Mouse (Mus musculus): Measurements from ENCODE around the gene Rbm38. TPM values are rescaled to one million over a fixed set of nuclear protein-coding genes. Genes with fewer than 3 reads are reported as not detected.

Gene Rbm38
- polyA plus RNA-seq, 1 experiment from 2014 or later: 108 TPM

DNA sequence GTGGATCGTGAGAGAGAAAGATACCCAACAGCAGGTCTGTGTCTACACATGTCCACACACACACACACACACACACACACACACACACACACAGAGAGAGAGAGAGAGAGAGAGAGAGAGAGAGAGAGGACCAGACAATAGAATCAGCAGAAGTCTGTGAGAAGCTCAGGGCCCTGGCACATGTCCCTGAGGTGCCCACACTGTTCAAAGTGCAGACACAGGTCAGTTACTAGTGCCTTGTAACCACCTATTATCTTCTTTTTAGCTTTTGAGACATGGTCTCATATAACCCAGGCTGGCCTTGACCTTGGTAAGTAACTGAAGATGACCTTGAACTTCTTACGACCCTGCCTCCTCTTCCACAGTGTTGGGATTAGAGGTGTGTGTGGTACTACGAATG is 28.9 kb downstream of the Rbm38 start:
- Histone ChIP-seq H3K4me3 (no peak overlapping the region), H3K4me2 (no peak overlapping the region), H3K9ac (no peak overlapping the region), H3K27me3 (no peaks in the 10 kb centered on the region), H3K4me1 (replicated peaks) (peaks cover 66% of the 10 kb centered on the region), H3K36me3 (no peaks in the 10 kb centered on the region), H3K9me3 (replicated peaks) (no peaks in the 10 kb centered on the region), H3K27ac (peak overlapping the region; percentile 7; the same call in 1 of the 2 replicates)
- WGBS: 58% methylated on average over 3 of the region's 3 CpGs
- no peak for ATAC-seq (replicated peaks; ENCODE audit: insufficient number of reproducible peaks, insufficient read depth, low FRiP score, low read depth)

DNA sequence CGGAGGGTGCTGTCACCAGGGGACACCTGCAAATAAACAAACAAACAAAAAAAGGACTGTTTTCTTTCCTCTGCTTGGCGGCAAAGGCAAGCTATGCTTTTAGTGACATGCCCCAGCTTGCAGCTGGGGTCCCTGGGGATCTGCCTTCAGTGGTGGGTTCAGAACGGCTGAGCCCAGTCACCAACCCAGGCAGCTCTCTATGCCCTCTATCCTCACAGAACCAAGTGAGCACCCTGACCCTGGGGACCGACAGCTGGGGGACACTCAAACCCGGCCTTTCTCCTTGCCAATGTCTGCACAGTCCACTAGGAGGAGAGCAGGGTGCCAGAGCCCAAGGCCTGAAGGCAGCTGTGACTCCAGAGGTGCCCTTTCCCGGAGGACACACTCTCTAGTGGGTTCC is 29.5 kb downstream of the Rbm38 start:
- 43% methylated on average over 6 of the region's 6 CpGs for WGBS
- no peak for ATAC-seq (replicated peaks; ENCODE audit: insufficient number of reproducible peaks, insufficient read depth, low FRiP score, low read depth)
- H3K9ac ChIP-seq: no peak overlapping the region

DNA sequence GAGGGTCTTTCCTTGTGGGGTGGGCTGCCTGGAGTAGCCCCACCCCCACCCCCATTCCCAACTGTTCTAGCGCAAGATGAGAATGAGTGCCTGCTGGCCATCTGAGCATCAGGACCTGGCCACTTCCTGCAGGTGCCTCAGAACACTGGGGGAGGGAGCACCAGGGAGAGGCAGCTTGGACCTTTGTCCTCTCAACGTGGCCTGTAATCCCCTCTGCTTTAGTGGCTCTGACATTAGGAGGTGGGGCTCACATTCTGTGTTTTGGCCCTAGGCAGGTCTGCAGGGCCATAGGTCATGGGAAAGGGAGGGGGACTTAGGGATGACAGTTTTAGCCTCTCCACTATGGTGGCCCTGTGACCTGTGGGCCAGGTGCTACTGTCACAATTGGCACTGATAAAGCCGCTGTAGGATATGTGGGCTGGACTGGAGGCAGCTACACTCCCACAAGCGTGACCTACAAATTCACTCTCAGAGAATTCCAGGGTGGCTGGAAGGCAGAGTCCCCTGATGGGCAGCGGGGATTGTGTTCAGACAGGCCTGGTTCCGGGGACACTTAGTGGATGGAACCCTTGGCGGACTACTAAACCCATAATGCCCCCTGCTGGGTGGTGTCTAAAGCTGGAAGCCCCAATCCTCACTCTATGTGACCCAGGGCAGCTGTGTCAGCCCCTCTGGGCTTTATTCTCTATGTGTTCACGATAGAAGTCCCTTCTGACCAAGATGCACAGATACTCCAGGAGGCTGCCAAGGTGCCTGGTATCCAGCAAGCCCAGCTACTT is 30.5 kb downstream of the Rbm38 start:
- H3K27me3 ChIP-seq: no peaks in the 10 kb centered on the region

More for the DNA sequence above, 29.5 kb downstream of the Rbm38 start:
- Histone ChIP-seq H3K27ac (0 out of 2 replicates have a peak overlapping the region, but pooled peaks have one; percentile 8), H3K27me3 (no peaks in the 10 kb centered on the region), H3K4me3 (no peak overlapping the region), H3K4me1 (replicated peaks) (peaks cover 60% of the 10 kb centered on the region), H3K4me2 (no peak overlapping the region), H3K36me3 (no peaks in the 10 kb centered on the region), H3K9me3 (replicated peaks) (no peaks in the 10 kb centered on the region)

DNA sequence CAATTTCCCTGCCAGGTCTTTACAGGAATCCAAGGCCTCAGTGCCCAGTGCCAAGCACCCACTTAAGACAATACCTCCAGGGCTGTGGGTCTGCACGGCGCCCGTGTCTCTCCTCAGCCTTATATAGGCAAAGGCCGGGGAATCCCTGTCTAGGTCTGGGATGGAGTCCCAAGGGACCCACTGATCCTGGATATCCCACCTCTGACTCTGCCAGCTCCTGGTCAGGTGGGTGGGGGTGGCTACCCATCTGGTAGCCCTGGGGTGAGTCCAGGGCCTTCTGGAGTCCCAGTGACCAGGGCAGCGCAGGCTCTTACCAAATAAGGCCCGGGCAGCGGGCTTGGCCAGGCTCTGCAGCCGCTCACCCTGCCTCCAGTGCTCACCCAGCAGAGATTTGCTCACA is 32.6 kb downstream of the Rbm38 start:
- Histone ChIP-seq H3K4me2 (no peak overlapping the region), H3K9ac (no peak overlapping the region), H3K36me3 (no peaks in the 10 kb centered on the region), H3K4me3 (no peak overlapping the region), H3K27ac (peak overlapping the region; percentile 44; the same call in 1 of the 2 replicates), H3K27me3 (no peaks in the 10 kb centered on the region), H3K4me1 (replicated peaks) (peaks cover 57% of the 10 kb centered on the region), H3K9me3 (replicated peaks) (no peaks in the 10 kb centered on the region)
- no peak for ATAC-seq (replicated peaks; ENCODE audit: insufficient number of reproducible peaks, insufficient read depth, low FRiP score, low read depth)
- WGBS: 70% methylated on average over 8 of the region's 8 CpGs

More for the DNA sequence above, 30.5 kb downstream of the Rbm38 start:
- ATAC-seq (replicated peaks; ENCODE audit: insufficient number of reproducible peaks, insufficient read depth, low FRiP score, low read depth): no peak
- no peak overlapping the region for H3K4me3 ChIP-seq
- no peaks in the 10 kb centered on the region for H3K9me3 ChIP-seq (replicated peaks)
- peaks cover 58% of the 10 kb centered on the region for H3K4me1 ChIP-seq (replicated peaks)
- no peak overlapping the region for H3K4me2 ChIP-seq
- no peak overlapping the region for H3K9ac ChIP-seq
- H3K27ac ChIP-seq: no peak overlapping the region
- 47% methylated on average over 8 of the region's 8 CpGs for WGBS
- no peaks in the 10 kb centered on the region for H3K36me3 ChIP-seq

DNA sequence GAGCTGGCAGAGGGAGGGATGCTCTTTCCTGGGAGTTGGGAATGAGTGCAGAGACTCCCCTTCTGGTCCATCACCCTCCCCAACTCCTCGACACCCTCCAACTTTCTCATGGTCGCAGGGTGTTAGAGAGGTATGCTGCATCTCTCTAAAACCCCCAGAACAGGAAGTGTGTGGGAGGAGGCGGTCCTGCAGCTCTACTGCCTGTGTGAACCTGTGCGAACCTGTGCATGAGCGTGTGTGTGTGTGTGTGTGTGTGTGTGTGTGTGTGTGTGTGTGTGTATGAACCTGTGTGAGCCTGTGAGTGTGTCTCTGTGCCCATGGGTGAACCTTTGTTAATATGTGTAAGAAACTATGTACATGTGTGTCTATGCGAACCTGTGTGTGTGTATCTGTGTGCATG is 33.5 kb downstream of the Rbm38 start:
- Histone ChIP-seq H3K4me1 (replicated peaks) (peaks cover 62% of the 10 kb centered on the region), H3K9me3 (replicated peaks) (no peaks in the 10 kb centered on the region), H3K27me3 (no peaks in the 10 kb centered on the region), H3K9ac (no peak overlapping the region), H3K27ac (no peak overlapping the region), H3K4me3 (no peak overlapping the region), H3K4me2 (no peak overlapping the region), H3K36me3 (no peaks in the 10 kb centered on the region)
- no peak for ATAC-seq (replicated peaks; ENCODE audit: insufficient number of reproducible peaks, insufficient read depth, low FRiP score, low read depth)
- 65% methylated on average over 6 of the region's 6 CpGs for WGBS

DNA sequence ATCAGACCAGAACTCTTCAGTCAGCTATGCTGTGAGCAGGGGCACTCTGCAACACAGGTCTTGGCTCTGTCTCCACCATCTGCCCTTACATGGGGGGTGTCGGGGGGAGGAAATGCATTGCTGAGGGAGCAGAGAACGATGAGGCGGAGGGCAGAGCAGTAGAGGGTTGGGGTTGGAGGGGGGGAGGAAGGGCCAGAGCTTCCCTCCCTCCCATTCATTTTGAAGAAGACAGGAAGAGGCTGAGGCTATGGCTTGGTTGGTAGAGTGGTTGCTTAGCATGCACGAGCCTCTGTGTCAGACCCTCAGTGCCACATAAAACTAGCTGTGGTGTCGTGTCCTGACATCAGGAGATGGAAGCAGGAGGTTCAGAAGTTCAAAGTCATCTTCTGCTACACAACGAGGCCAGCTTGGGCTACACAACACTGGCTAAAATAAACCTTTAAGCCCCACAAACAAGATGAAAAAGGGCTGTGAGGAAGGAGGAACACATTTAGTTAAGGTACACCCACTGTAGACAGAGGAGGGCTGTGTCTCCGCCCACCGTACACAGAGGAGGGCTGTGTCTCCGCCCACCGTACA is 36.1 kb downstream of the Rbm38 start:
- Histone ChIP-seq H3K4me3 (no peak overlapping the region), H3K9me3 (replicated peaks) (no peaks in the 10 kb centered on the region), H3K27ac (no peak overlapping the region), H3K27me3 (no peaks in the 10 kb centered on the region), H3K9ac (no peak overlapping the region), H3K4me1 (replicated peaks) (peaks cover 65% of the 10 kb centered on the region), H3K36me3 (no peaks in the 10 kb centered on the region), H3K4me2 (no peak overlapping the region)
- ATAC-seq (replicated peaks; ENCODE audit: insufficient number of reproducible peaks, insufficient read depth, low FRiP score, low read depth): no peak
- WGBS: 63% methylated on average over 10 of the region's 10 CpGs

DNA sequence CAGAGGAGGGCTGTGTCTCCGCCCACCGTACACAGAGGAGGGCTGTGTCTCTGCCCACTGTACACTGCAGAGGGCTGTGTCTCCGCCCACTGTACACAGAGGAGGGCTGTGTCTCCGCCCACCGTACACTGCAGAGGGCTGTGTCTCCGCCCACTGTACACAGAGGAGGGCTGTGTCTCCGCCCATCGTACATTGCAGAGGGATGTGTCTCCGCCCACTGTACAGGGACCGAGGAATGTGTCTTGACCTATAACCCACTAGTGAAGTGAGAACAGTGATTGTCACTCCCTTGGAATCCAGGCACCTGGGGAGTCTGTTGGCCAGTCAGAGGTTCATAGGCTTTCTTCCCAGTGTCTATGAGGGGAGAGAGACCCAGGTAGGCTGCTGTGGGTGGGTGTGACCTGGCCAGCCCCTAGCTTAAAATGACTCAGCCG is 36.6 kb downstream of the Rbm38 start:
- Histone ChIP-seq H3K4me1 (replicated peaks) (peaks cover 69% of the 10 kb centered on the region), H3K27me3 (no peaks in the 10 kb centered on the region), H3K27ac (peak overlapping the region; percentile 89), H3K9me3 (replicated peaks) (no peaks in the 10 kb centered on the region), H3K4me3 (no peak overlapping the region), H3K4me2 (no peak overlapping the region), H3K9ac (no peak overlapping the region), H3K36me3 (no peaks in the 10 kb centered on the region)
- 65% methylated on average over 11 of the region's 11 CpGs for WGBS
- no peak; the same call in 1 of the 2 replicates for ATAC-seq (replicated peaks; ENCODE audit: insufficient number of reproducible peaks, insufficient read depth, low FRiP score, low read depth)

DNA sequence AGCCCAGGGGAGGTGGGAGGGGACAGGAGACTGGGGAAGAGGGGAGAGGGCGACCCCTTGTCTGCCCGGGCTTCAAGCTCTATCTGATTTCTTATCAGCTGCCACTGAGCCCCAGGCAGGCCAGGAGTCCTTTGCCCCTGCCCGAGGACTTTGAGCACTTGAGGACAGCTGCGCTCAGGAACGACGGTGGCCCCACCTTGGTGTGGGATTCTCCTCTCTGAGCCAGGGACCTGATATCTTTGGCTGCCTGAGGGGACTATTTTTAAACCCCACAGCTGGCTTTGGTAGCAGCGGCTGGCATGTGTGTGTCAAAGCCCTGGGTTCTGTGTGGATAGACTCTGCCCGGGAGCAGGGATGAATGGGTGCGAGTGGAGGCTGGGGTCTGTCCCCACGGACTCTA is 37.3 kb downstream of the Rbm38 start:
- Histone ChIP-seq H3K27me3 (no peaks in the 10 kb centered on the region), H3K4me2 (peak overlapping the region; percentile 32), H3K9ac (peak overlapping the region; percentile 38; the same call in 1 of the 2 replicates), H3K4me3 (no peak overlapping the region), H3K36me3 (no peaks in the 10 kb centered on the region), H3K9me3 (replicated peaks) (no peaks in the 10 kb centered on the region), H3K27ac (peak overlapping the region; percentile 89), H3K4me1 (replicated peaks) (peaks cover 71% of the 10 kb centered on the region)
- WGBS: 17% methylated on average over 10 of the region's 10 CpGs
- peak; percentile 51; the same call in 1 of the 2 replicates for ATAC-seq (replicated peaks; ENCODE audit: insufficient number of reproducible peaks, insufficient read depth, low FRiP score, low read depth)

DNA sequence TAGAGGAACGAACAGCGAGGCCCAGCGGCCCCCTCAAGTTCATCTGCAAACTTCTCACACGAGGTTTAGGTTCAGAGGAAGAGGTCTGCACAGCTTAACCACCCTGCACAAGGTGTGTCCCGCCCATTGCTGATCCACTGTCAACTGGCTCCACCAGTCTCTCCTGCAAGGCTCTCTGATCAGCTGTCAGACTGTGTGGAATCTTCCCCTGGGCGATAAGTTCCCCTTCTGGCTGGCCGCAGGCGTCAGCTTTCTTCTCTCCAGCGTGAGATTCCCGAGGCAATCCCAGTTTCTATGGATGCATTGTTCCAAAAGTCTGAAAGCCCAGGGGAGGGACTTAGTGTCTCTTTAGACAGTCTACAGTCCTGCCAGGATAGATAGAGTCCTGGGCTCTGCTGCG is 38.0 kb downstream of the Rbm38 start:
- H3K4me1 ChIP-seq (replicated peaks): peaks cover 66% of the 10 kb centered on the region
- 38% methylated on average over 11 of the region's 11 CpGs for WGBS

DNA sequence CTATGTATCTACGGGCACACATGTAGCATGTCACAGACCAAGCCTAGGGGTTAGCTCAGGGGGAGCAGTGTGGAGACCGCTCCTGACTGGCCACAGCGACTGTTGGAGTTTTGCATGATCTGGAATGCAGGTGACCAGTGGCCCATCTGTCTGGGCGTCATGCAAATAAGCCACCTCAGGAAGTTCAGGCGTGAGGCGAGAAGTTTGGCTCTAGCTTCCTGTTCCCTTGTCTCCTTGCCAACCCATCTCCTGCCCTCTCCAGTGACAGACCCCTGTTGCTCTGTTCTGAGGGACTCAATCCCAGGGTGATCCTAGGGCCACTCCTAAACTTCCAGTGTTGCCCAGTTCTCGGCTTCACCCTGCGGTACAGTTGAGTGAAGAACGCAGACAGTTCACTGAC is 40.2 kb downstream of the Rbm38 start:
- no peak overlapping the region for H3K9ac ChIP-seq
- no peaks in the 10 kb centered on the region for H3K27me3 ChIP-seq
- WGBS: 44% methylated on average over 9 of the region's 9 CpGs
- ATAC-seq (replicated peaks; ENCODE audit: insufficient number of reproducible peaks, insufficient read depth, low FRiP score, low read depth): 0 out of 2 replicates have a peak, but pooled peaks have one; percentile 0
- peak overlapping the region; percentile 71 for H3K27ac ChIP-seq
- H3K4me2 ChIP-seq: no peak overlapping the region
- peaks cover 64% of the 10 kb centered on the region for H3K4me1 ChIP-seq (replicated peaks)
- H3K9me3 ChIP-seq (replicated peaks): no peaks in the 10 kb centered on the region
- H3K36me3 ChIP-seq: no peaks in the 10 kb centered on the region
- no peak overlapping the region for H3K4me3 ChIP-seq

More for the DNA sequence above, 38.0 kb downstream of the Rbm38 start:
- Histone ChIP-seq H3K9ac (0 out of 2 replicates have a peak overlapping the region, but pooled peaks have one; percentile 1), H3K4me3 (no peak overlapping the region), H3K4me2 (peak overlapping the region; percentile 32; the same call in 1 of the 2 replicates), H3K27ac (peak overlapping the region; percentile 89), H3K36me3 (no peaks in the 10 kb centered on the region), H3K9me3 (replicated peaks) (no peaks in the 10 kb centered on the region), H3K27me3 (no peaks in the 10 kb centered on the region)
- no peak for ATAC-seq (replicated peaks; ENCODE audit: insufficient number of reproducible peaks, insufficient read depth, low FRiP score, low read depth)

DNA sequence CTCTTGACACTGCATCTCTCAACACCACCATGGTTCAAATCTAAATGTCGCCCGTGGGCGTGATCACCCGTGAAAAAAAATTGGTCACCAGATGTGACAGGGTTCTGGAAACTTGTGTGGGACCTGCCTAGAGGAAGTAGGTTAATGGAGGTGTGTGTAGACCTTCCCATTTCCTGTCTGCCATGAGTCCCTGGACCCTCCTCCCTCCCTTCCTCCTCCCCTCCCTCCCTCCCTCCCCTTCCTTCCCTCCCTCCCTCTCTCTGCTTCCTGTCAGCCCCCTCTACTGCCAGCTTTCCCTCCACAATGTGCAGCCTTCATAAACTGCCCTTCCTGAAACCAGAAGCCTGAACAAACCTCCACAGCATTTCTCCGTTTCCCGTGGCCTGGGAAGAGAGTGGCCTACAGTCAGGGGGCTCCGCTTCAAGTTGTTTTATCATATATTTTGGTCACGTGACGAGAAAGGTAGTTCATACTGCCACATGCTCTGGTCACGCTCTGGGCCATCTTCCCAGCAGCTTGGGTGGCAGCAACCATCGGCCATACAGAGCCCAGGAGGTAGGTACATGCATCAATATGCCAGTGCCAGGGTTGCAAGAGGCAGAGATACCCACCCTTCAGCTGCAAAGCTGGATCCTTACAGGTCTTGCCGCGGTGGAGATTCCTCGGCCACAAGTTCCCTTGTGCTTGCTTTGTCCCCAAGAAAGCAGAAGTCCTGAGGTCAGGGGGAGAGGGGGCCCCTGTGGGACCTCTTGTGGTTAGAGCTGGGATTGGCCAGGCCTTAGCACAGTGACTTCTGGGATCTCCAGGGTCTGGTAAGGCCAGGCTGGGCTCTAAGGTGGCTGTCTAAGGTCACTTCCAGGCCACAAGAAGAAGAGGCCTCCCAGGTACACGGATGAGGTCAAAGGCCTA is 41.4 kb downstream of the Rbm38 start:
- ATAC-seq (replicated peaks; ENCODE audit: insufficient number of reproducible peaks, insufficient read depth, low FRiP score, low read depth): no peak
- H3K36me3 ChIP-seq: no peaks in the 10 kb centered on the region
- no peak overlapping the region for H3K4me3 ChIP-seq
- H3K4me2 ChIP-seq: no peak overlapping the region
- peaks cover 54% of the 10 kb centered on the region for H3K4me1 ChIP-seq (replicated peaks)
- WGBS: 55% methylated on average over 15 of the region's 15 CpGs
- H3K9ac ChIP-seq: no peak overlapping the region
- no peaks in the 10 kb centered on the region for H3K27me3 ChIP-seq
- peak overlapping the region; percentile 71; the same call in 1 of the 2 replicates for H3K27ac ChIP-seq
- H3K9me3 ChIP-seq (replicated peaks): no peaks in the 10 kb centered on the region
